Mouse (Mus musculus) CH12.LX (cell line): ENCODE data around the gene Farsa. TPM values are rescaled to one million over a fixed set of nuclear protein-coding genes. Genes with fewer than 3 reads are reported as not detected.

Experiments
- DNase-seq: peaks from one replicate; pipeline ENCODE4 v3.0.0-alpha.2; 2013; ENCODE audit errors: extremely low read depth
- H3K27ac ChIP-seq: 2 replicates; pipeline ENCODE4 v1.5.1; 2012; ENCODE audit warnings: low read depth, mild to moderate bottlenecking, control low read depth, moderate library complexity; ENCODE audit not compliant: insufficient read depth
- H3K27me3 ChIP-seq: replicated peaks from 2 replicates; pipeline ENCODE3; 2012; ENCODE audit warnings: inconsistent platforms
- H3K36me3 ChIP-seq, 2 experiments: replicated peaks in 1 of 2; 2 replicates each; pipeline versions ENCODE3 to v1.6.1; 2012; ENCODE audit warnings: inconsistent platforms in 1 of 2, low read length in 1 of 2, mild to moderate bottlenecking in 1 of 2, mixed read lengths in 1 of 2, moderate library complexity in 1 of 2; ENCODE audit not compliant: control insufficient read depth in 1 of 2, insufficient read depth in 1 of 2
- H3K4me1 ChIP-seq, 2 experiments: 2 replicates each; pipeline ENCODE4 v1.6.1; 2012; ENCODE audit warnings: inconsistent platforms in 1 of 2, moderate library complexity in 1 of 2; ENCODE audit not compliant: insufficient read depth in 2 of 2, control insufficient read depth in 1 of 2
- H3K4me2 ChIP-seq: 2 replicates; pipeline ENCODE4 v1.6.1; 2012; ENCODE audit warnings: low read depth, mild to moderate bottlenecking, control low read depth; ENCODE audit not compliant: poor library complexity, insufficient read depth, severe bottlenecking
- H3K4me3 ChIP-seq, 3 experiments: fragments of 150-350 bp in 1 of 3; sonication (generic) in 1 of 3; replicated peaks in 1 of 3; 2 replicates each; pipeline versions ENCODE3 to v1.5.1; 2011 to 2012; ENCODE audit warnings: low read depth in 2 of 3, low read length in 2 of 3, mild to moderate bottlenecking in 2 of 3, moderate library complexity in 2 of 3, control low read depth in 1 of 3, improper control_type of control experiment in 1 of 3, inconsistent platforms in 1 of 3, mixed read lengths in 1 of 3; ENCODE audit not compliant: poor library complexity in 1 of 3
- H3K79me2 ChIP-seq: replicated peaks from 2 replicates; pipeline ENCODE4 v1.6.1; 2012; ENCODE audit warnings: mild to moderate bottlenecking, moderate library complexity; ENCODE audit not compliant: control insufficient read depth, poor library complexity, insufficient read depth, severe bottlenecking; ENCODE audit errors: extremely low read depth
- H3K9ac ChIP-seq: 2 replicates; pipeline ENCODE4 v1.6.1; 2012; ENCODE audit warnings: low read depth, mild to moderate bottlenecking, control low read depth, moderate library complexity; ENCODE audit not compliant: insufficient read depth
- H3K9me3 ChIP-seq: replicated peaks from 2 replicates; pipeline ENCODE3; 2012; ENCODE audit warnings: low read length, inconsistent platforms, mixed read lengths
- CHD1 ChIP-seq: IDR thresholded peaks from 2 replicates; pipeline ENCODE4 v1.6.1; 2012; ENCODE audit warnings: low read depth, low read length, improper control_type of control experiment, inconsistent platforms
- CHD2 ChIP-seq: IDR thresholded peaks from 2 replicates; pipeline ENCODE4 v1.6.1; 2011; ENCODE audit warnings: low read length, improper control_type of control experiment
- CTCF ChIP-seq, 2 experiments: IDR thresholded peaks in 1 of 2; conservative IDR thresholded peaks in 1 of 2; 2 replicates each; pipeline ENCODE4 v1.5.1; 2011 to 2012; ENCODE audit warnings: low read depth in 2 of 2, low read length in 2 of 2, improper control_type of control experiment in 1 of 2, inconsistent platforms in 1 of 2, mild to moderate bottlenecking in 1 of 2, moderate library complexity in 1 of 2
- HCFC1 ChIP-seq: IDR thresholded peaks from 2 replicates; pipeline ENCODE4 v1.6.1; 2012; ENCODE audit warnings: low read depth, mild to moderate bottlenecking, inconsistent platforms, low read length, improper control_type of control experiment
- IRF4 ChIP-seq: IDR thresholded peaks from 2 replicates; pipeline ENCODE4 v1.6.1; 2014; ENCODE audit warnings: low read depth, mild to moderate bottlenecking, inconsistent platforms, low read length, improper control_type of control experiment
- KAT2A ChIP-seq: IDR thresholded peaks from 2 replicates; pipeline ENCODE4 v1.6.1; 2012; ENCODE audit warnings: low read length, improper control_type of control experiment, inconsistent platforms; ENCODE audit not compliant: insufficient replicate concordance
- MAFK ChIP-seq: IDR thresholded peaks from 2 replicates; pipeline ENCODE4 v1.6.1; 2011; ENCODE audit warnings: low read length, improper control_type of control experiment; ENCODE audit not compliant: insufficient replicate concordance
- MAX ChIP-seq: IDR thresholded peaks from 2 replicates; pipeline ENCODE4 v1.6.1; 2011; ENCODE audit warnings: low read length, improper control_type of control experiment
- NELFE ChIP-seq: IDR thresholded peaks from 2 replicates; pipeline ENCODE4 v1.6.1; 2011; ENCODE audit warnings: low read depth, low read length, improper control_type of control experiment
- NRF1 ChIP-seq: IDR thresholded peaks from 2 replicates; pipeline ENCODE4 v1.6.1; 2014; ENCODE audit warnings: low read depth, mild to moderate bottlenecking, inconsistent platforms, low read length, improper control_type of control experiment, moderate library complexity
- POLR2A ChIP-seq: IDR thresholded peaks from 2 replicates; pipeline ENCODE4 v1.6.1; 2011; ENCODE audit warnings: low read depth, mild to moderate bottlenecking, improper control_type of control experiment, low read length
- POLR2AphosphoS2 ChIP-seq: IDR thresholded peaks from 2 replicates; pipeline ENCODE4 v1.6.1; 2011; ENCODE audit warnings: low read depth, low read length, improper control_type of control experiment
- RAD21 ChIP-seq: IDR thresholded peaks from 2 replicates; pipeline ENCODE4 v1.6.1; 2011; ENCODE audit warnings: low read depth, mild to moderate bottlenecking, low read length, improper control_type of control experiment, moderate library complexity
- RCOR1 ChIP-seq: conservative IDR thresholded peaks from 2 replicates; pipeline ENCODE4 v1.6.1; 2012; ENCODE audit warnings: low read depth, mild to moderate bottlenecking, inconsistent platforms, low read length, improper control_type of control experiment
- TBP ChIP-seq: conservative IDR thresholded peaks from 2 replicates; pipeline ENCODE4 v1.6.1; 2011; ENCODE audit warnings: low read depth, low read length, improper control_type of control experiment
- TCF12 ChIP-seq: IDR thresholded peaks from 2 replicates; pipeline ENCODE4 v1.6.1; 2014; ENCODE audit warnings: low read depth, mild to moderate bottlenecking, inconsistent platforms, low read length, improper control_type of control experiment
- UBTF ChIP-seq: IDR thresholded peaks from 2 replicates; pipeline ENCODE4 v1.6.1; 2012; ENCODE audit warnings: low read depth, mild to moderate bottlenecking, inconsistent platforms, low read length, improper control_type of control experiment, moderate library complexity
- USF1 ChIP-seq: IDR thresholded peaks from 2 replicates; pipeline ENCODE4 v1.6.1; 2014; ENCODE audit warnings: low read depth, mild to moderate bottlenecking, inconsistent platforms, low read length, improper control_type of control experiment
- ZKSCAN1 ChIP-seq: IDR thresholded peaks from 2 replicates; pipeline ENCODE4 v1.6.1; 2012; ENCODE audit warnings: low read depth, inconsistent platforms, low read length, improper control_type of control experiment, borderline replicate concordance
- ZMIZ1 ChIP-seq: IDR thresholded peaks from 2 replicates; pipeline ENCODE4 v1.6.1; 2012; ENCODE audit warnings: low read depth, mild to moderate bottlenecking, inconsistent platforms, low read length, improper control_type of control experiment
- dilution Hi-C: fragments of 300-500 bp; cut with MboI; formaldehyde crosslinking; loops from 2 replicates; pipeline ENCODE4 v1.14.3; 2020; ENCODE audit warnings: low sequenced_read_pairs; ENCODE audit not compliant: extremely low pct_unique_long_range_greater_than_20kb, extremely low pct_ligation_motif_present
- in situ Hi-C: fragments of 300-500 bp; cut with MboI; formaldehyde crosslinking; loops from 3 replicates; pipeline ENCODE4 v1.14.3; 2019; ENCODE audit warnings: low sequenced_read_pairs, low pct_ligation_motif_present, low pct_unique_long_range_greater_than_20kb, mixed read lengths
- polyA plus RNA-seq: library from polyadenylated mRNA; unstranded; fragments of >175 nt; gene quantifications from 2 replicates; pipeline ENCODE4 v1.2.1, GENCODE M21; 2012; ENCODE audit warnings: low read depth; ENCODE audit not compliant: insufficient read length
- total RNA-seq, 2 experiments: library from RNA; depleted of rRNA; stranded (reverse); fragments of 300-350 nt in 1 of 2; fragments of >200 nt in 1 of 2; gene quantifications; 2 replicates each; pipeline ENCODE4 v1.2.3; 2012 to 2014

Farsa gene
- total and polyA plus RNA-seq, 3 experiments: 142 to 175 (median 146) TPM

GRCm38 (mm10) chr8:84884728-84885127 is 27.9 kb downstream of the Farsa start:
- H3K36me3 ChIP-seq: peaks cover 14 to 47% of the 10 kb centered on the region in 2 experiments
- in situ Hi-C loops: loop anchor here (5.0 kb wide), 1 partner anchor 37 kb away; the partner anchor contains the start of gene Calr
- dilution Hi-C loops: no loop called here

DNA sequence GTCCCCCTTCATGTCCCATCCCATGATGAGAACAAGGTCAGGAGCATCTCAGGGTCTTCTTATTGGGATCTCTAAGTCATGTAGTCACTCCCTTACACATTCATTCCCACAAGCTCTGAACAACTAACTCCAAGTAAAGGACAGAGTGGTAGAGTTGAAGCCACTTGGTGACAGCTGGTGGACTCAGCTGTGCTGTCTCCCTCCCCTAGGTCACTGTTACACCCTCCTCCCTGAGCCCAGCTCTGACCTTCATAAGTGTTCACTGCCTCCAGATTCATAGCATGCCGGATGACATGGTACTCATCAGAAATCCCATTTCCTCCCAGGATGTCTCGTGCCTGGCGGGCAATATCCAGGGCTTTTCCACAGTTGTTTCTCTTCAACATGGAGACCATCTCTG is 31.5 kb downstream of the Farsa start:
- Histone ChIP-seq H3K9ac (no peak overlapping the region), H3K4me1 (peaks cover 7 to 14% of the 10 kb centered on the region in 2 experiments; a peak in 3 of 4 replicates)

More at GRCm38 (mm10) chr8:84884728-84885127, 27.9 kb downstream of the Farsa start:
- Histone ChIP-seq H3K4me1 (peaks cover 0 to 2% of the 10 kb centered on the region in 2 experiments; a peak in 1 of 4 replicates), H3K4me2 (no peak overlapping the region), H3K9ac (no peak overlapping the region), H3K27ac (no peak overlapping the region), H3K79me2 (no peaks in the 10 kb centered on the region), H3K4me3 (no peak overlapping the region), H3K9me3 (no peaks in the 10 kb centered on the region), H3K27me3 (no peaks in the 10 kb centered on the region)
- TF ChIP-seq CTCF (conservative IDR thresholded peaks at IDR 0.05 in 1 of 2, IDR thresholded peaks at IDR 0.05 in 1 of 2; ENCODE audit: low read depth in 2 of 2, low read length in 2 of 2) (no peak), NELFE (no peak), NRF1 (no peak), POLR2A (no peak), KAT2A (no peak), CHD2 (no peak), UBTF (no peak), MAFK (no peak), MAX (no peak), CHD1 (no peak), IRF4 (no peak)
- no peak for DNase-seq

GRCm38 (mm10) chr8:84889141-84889540 is 32.4 kb downstream of the Farsa start:
- Histone ChIP-seq H3K4me1 (peaks cover 7 to 17% of the 10 kb centered on the region in 2 experiments; a peak in 3 of 4 replicates), H3K9me3 (no peaks in the 10 kb centered on the region), H3K36me3 (peaks cover 16 to 62% of the 10 kb centered on the region in 2 experiments), H3K4me3 (no peak overlapping the region), H3K27me3 (no peaks in the 10 kb centered on the region), H3K9ac (no peak overlapping the region), H3K4me2 (no peak overlapping the region), H3K27ac (no peak overlapping the region), H3K79me2 (no peaks in the 10 kb centered on the region)
- dilution Hi-C loops (no loop called here), in situ Hi-C loops (loop anchor here (5.0 kb wide), 1 partner anchor 42 kb away; the partner anchor contains the start of gene Calr)
- TF ChIP-seq TBP (no peak), ZKSCAN1 (no peak), TCF12 (no peak)
- no peak for DNase-seq

More for the DNA sequence above, 31.5 kb downstream of the Farsa start:
- H3K27me3 ChIP-seq: no peaks in the 10 kb centered on the region
- H3K9me3 ChIP-seq: no peaks in the 10 kb centered on the region
- H3K4me3 ChIP-seq: no peak overlapping the region
- no peaks in the 10 kb centered on the region for H3K79me2 ChIP-seq
- in situ Hi-C loops (loop anchor here (5.0 kb wide), 1 partner anchor 41 kb away; the partner anchor contains the start of gene Calr), dilution Hi-C loops (no loop called here)
- H3K4me2 ChIP-seq: no peak overlapping the region
- DNase-seq: no peak
- H3K27ac ChIP-seq: no peak overlapping the region
- TF ChIP-seq USF1: no peak
- no peak for TF ChIP-seq RAD21
- TF ChIP-seq CHD2: no peak
- TF ChIP-seq UBTF: no peak
- no peak for TF ChIP-seq POLR2AphosphoS2
- TF ChIP-seq RCOR1: no peak
- TF ChIP-seq MAFK: no peak
- no peak for TF ChIP-seq HCFC1
- TF ChIP-seq ZMIZ1: no peak
- TF ChIP-seq CTCF (conservative IDR thresholded peaks at IDR 0.05 in 1 of 2, IDR thresholded peaks at IDR 0.05 in 1 of 2; ENCODE audit: low read depth in 2 of 2, low read length in 2 of 2): no peak
- H3K36me3 ChIP-seq: peaks cover 16 to 64% of the 10 kb centered on the region in 2 experiments
